Mouse (Mus musculus) left cerebral cortex, postnatal 10 days (tissue): ENCODE measurements around the gene Fam173a. TPM values are rescaled to one million over a fixed set of nuclear protein-coding genes. Genes with fewer than 3 reads are reported as not detected.

Experiments used
- DNase-seq, 2 experiments: peaks; one replicate each; pipeline ENCODE4 v3.0.0; 2021 to 2022; ENCODE audit warnings: low spot score in 2 of 2, mixed read lengths in 1 of 2; ENCODE audit errors: extremely low spot score in 1 of 2
- intact Hi-C: fragments of 180-260 bp; cut with DNase I; formaldehyde crosslinking; loops from one replicate; pipeline ENCODE4 v1.15.1; 2025
- total RNA-seq, 2 experiments: library from RNA; stranded (reverse); gene quantifications; 2 replicates each; pipeline ENCODE4 v1.2.3; 2021

The Fam173a gene
- total RNA-seq, 2 experiments from 2014 or later: 74.3 to 74.9 TPM

GRCm38 (mm10) chr17:25830200-25830753 lies 37.6 kb upstream of the Fam173a start:
- no peak for DNase-seq
- intact Hi-C loops: no loop called here

GRCm38 (mm10) chr17:25829558-25830017 lies 36.9 kb upstream of the Fam173a start:
- intact Hi-C loops: no loop called here
- DNase-seq: peak in 1 of 2 experiments; percentile 26

- intact Hi-C loops: no loop called here
- peak; percentile 78 to 87 for DNase-seq
Observed at GRCm38 (mm10) chr17:25828712-25829557, 36.2 kb upstream of the Fam173a start, which contains the start of gene Jmjd8. Gene Jmjd8, plus strand, starts transcription at chr17:25828867.

- DNase-seq: peak in 1 of 2 experiments; percentile 45
- intact Hi-C loops: no loop called here
Observed at GRCm38 (mm10) chr17:25828223-25828594, 35.5 kb upstream of the Fam173a start.

- intact Hi-C loops: no loop called here
- DNase-seq: peak in 1 of 2 experiments; percentile 30
Observed at GRCm38 (mm10) chr17:25827546-25828222, 35.0 kb upstream of the Fam173a start.

GRCm38 (mm10) chr17:25827011-25827410 lies 34.3 kb upstream of the Fam173a start:
- intact Hi-C loops: no loop called here
- peak in 1 of 2 experiments; percentile 23 for DNase-seq

- DNase-seq: no peak
- intact Hi-C loops: no loop called here
Observed at GRCm38 (mm10) chr17:25825984-25826570, 33.4 kb upstream of the Fam173a start.

- intact Hi-C loops: no loop called here
- peak in 1 of 2 experiments; percentile 22 for DNase-seq
Observed at GRCm38 (mm10) chr17:25825311-25825710, 32.6 kb upstream of the Fam173a start.

- peak in 1 of 2 experiments; percentile 29 for DNase-seq
- intact Hi-C loops: no loop called here
Observed at GRCm38 (mm10) chr17:25824362-25825142, 31.9 kb upstream of the Fam173a start.

- intact Hi-C loops: no loop called here
- peak; percentile 80 to 86 for DNase-seq
Observed at GRCm38 (mm10) chr17:25823452-25823851, 30.8 kb upstream of the Fam173a start, which contains the start of gene Wdr24. Gene Wdr24, plus strand, starts transcription at chr17:25823627.

- peak in 1 of 2 experiments; percentile 41 for DNase-seq
- intact Hi-C loops: no loop called here
Observed at GRCm38 (mm10) chr17:25818851-25819780, 26.4 kb upstream of the Fam173a start.

GRCm38 (mm10) chr17:25817662-25818061 lies 25.0 kb upstream of the Fam173a start:
- intact Hi-C loops: no loop called here
- no peak for DNase-seq

- intact Hi-C loops: no loop called here
- peak in 1 of 2 experiments; percentile 88 for DNase-seq
Observed at GRCm38 (mm10) chr17:25813471-25813870, 20.8 kb upstream of the Fam173a start.

GRCm38 (mm10) chr17:25810890-25811289 lies 18.2 kb upstream of the Fam173a start:
- DNase-seq: no peak
- intact Hi-C loops: no loop called here

GRCm38 (mm10) chr17:25809606-25810340 lies 17.1 kb upstream of the Fam173a start:
- peak in 1 of 2 experiments; percentile 63 for DNase-seq

GRCm38 (mm10) chr17:25808789-25809605 lies 16.3 kb upstream of the Fam173a start, which contains the start of gene Fbxl16:
Gene Fbxl16, plus strand, starts transcription at chr17:25809085.
- intact Hi-C loops: no loop called here
- DNase-seq: peak; percentile 87 to 90

More at GRCm38 (mm10) chr17:25809606-25810340, 17.1 kb upstream of the Fam173a start:
- intact Hi-C loops: no loop called here
